Mouse (Mus musculus) intestine, embryonic 14.5 days (tissue): ENCODE data around the gene Naa80. TPM values are rescaled to one million over a fixed set of nuclear protein-coding genes. Genes with fewer than 3 reads are reported as not detected.

Source experiments
- ATAC-seq: fragments of 200-750 bp; cut with Nextera tagmentation; replicated peaks from 2 replicates; pipeline ENCODE4 v1.8.0; 2017; ENCODE audit warnings: low read depth, moderate number of reproducible peaks, moderate TSS enrichment, moderate library complexity; ENCODE audit not compliant: low FRiP score, low TSS enrichment
- DNase-seq: peaks from one replicate; pipeline ENCODE4 v3.0.0-alpha.2; 2018; ENCODE audit warnings: low spot score
- H3K27ac ChIP-seq: fragments of 300-500 bp; sonication (generic); 2 replicates; pipeline ENCODE4 v1.5.1; 2014; ENCODE audit warnings: low read depth, mild to moderate bottlenecking, control low read depth
- H3K27me3 ChIP-seq: fragments of 300-500 bp; sonication (generic); replicated peaks from 2 replicates; pipeline ENCODE4 v1.6.1; 2014; ENCODE audit warnings: low read length, control low read depth; ENCODE audit not compliant: control insufficient read depth, insufficient read depth
- H3K36me3 ChIP-seq: fragments of 300-500 bp; sonication (generic); 2 replicates; pipeline ENCODE4 v1.6.1; 2014; ENCODE audit warnings: low read length, control low read depth; ENCODE audit not compliant: control insufficient read depth, insufficient read depth
- H3K4me1 ChIP-seq: fragments of 300-500 bp; sonication (generic); replicated peaks from 2 replicates; pipeline ENCODE4 v1.6.1; 2014; ENCODE audit warnings: low read length, control low read depth, mixed read lengths; ENCODE audit not compliant: control insufficient read depth, insufficient read depth
- H3K4me2 ChIP-seq: fragments of 300-500 bp; sonication (generic); 2 replicates; pipeline ENCODE4 v1.6.1; 2014; ENCODE audit warnings: low read length
- H3K4me3 ChIP-seq: fragments of 300-500 bp; sonication (generic); 2 replicates; pipeline ENCODE4 v1.5.1; 2014; ENCODE audit warnings: low read depth, low read length, control low read depth, mixed read lengths
- H3K9ac ChIP-seq: fragments of 300-500 bp; sonication (generic); 2 replicates; pipeline ENCODE4 v1.6.1; 2014; ENCODE audit warnings: mild to moderate bottlenecking, low read length
- H3K9me3 ChIP-seq: fragments of 300-500 bp; sonication (generic); 2 replicates; pipeline ENCODE4 v1.6.1; 2016; ENCODE audit warnings: low read length, control low read depth; ENCODE audit not compliant: control insufficient read depth
- WGBS: fragments of 180-500 bp; shearing (Covaris S2); extraction: QIAGEN DNeasy Blood & Tissue Kit; methylation state at CpG from one replicate; pipeline ENCODE4 v1.1.7; 2014; 5-methylcytosine and 5-hydroxymethylcytosine counted together
- polyA plus RNA-seq: library from polyadenylated mRNA; unstranded; fragments of >200 nt; fragmentation: Nextera tagmentation; extraction: Ambion mirVana; gene quantifications from 2 replicates; pipeline ENCODE4 v1.2.1, GENCODE M21; 2014

Naa80 gene
- polyA plus RNA-seq, 1 experiment from 2014 or later: 14.7 TPM

- DNase-seq: peak; percentile 89
- Histone ChIP-seq H3K4me1 (peaks cover 28% of the 10 kb centered on the region), H3K4me2 (peak within 1 kb of the TSS; percentile 38), H3K36me3 (peaks cover 22% of the 10 kb centered on the region), H3K27me3 (no peaks in the 10 kb centered on the region), H3K9ac (no peak within 1 kb of the TSS), H3K9me3 (no peaks in the 10 kb centered on the region), H3K4me3 (peak within 1 kb of the TSS; percentile 11; the same call in 1 of the 2 replicates), H3K27ac (no peak within 1 kb of the TSS)
- WGBS: 2% methylated on average over 20 of the region's 20 CpGs
- ATAC-seq: peak; percentile 43; the same call in 1 of the 2 replicates
Observed at GRCm38 (mm10) chr9:107547026-107547425, 31.7 kb upstream of the Naa80 start, which contains the start of gene Zmynd10. TSS of gene Zmynd10 (plus strand) at chr9:107547298.

- H3K27ac ChIP-seq: no peak overlapping the region
- no peak overlapping the region for H3K4me3 ChIP-seq
- ATAC-seq: no peak
- DNase-seq: no peak
- no peaks in the 10 kb centered on the region for H3K27me3 ChIP-seq
- peaks cover 22% of the 10 kb centered on the region for H3K36me3 ChIP-seq
- H3K4me1 ChIP-seq: peaks cover 33% of the 10 kb centered on the region
- no peak overlapping the region for H3K4me2 ChIP-seq
- H3K9ac ChIP-seq: no peak overlapping the region
- no peaks in the 10 kb centered on the region for H3K9me3 ChIP-seq
- 85% methylated on average over 5 of the region's 5 CpGs for WGBS
Observed at GRCm38 (mm10) chr9:107547957-107548356, 30.7 kb upstream of the Naa80 start.

DNA sequence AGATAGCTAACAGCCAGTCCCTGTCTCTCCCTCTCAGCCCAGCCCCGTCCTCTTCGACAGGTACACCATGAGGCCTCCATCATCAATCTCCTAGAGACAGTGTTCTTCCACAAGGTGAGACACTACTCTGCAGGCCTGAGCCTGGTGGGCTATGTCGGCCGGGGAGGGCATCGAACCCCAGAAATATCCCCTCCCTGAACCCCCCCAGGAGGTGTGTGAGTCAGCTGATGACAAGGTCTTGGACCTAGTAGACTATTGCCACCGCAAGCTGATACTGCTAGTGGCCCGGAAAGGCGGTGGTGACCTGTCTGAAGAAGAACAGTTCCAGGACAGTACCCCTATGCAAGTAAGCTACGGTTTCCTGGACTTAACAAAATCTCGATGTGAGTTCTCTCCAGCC lies 29.9 kb upstream of the Naa80 start:
- no peaks in the 10 kb centered on the region for H3K27me3 ChIP-seq
- no peak overlapping the region for H3K4me3 ChIP-seq
- H3K27ac ChIP-seq: no peak overlapping the region
- H3K9ac ChIP-seq: no peak overlapping the region
- ATAC-seq (no peak), DNase-seq (no peak)
- peaks cover 17% of the 10 kb centered on the region for H3K36me3 ChIP-seq
- H3K9me3 ChIP-seq: no peaks in the 10 kb centered on the region
- peaks cover 40% of the 10 kb centered on the region for H3K4me1 ChIP-seq
- 86% methylated on average over 10 of the region's 10 CpGs for WGBS
- H3K4me2 ChIP-seq: no peak overlapping the region

DNA sequence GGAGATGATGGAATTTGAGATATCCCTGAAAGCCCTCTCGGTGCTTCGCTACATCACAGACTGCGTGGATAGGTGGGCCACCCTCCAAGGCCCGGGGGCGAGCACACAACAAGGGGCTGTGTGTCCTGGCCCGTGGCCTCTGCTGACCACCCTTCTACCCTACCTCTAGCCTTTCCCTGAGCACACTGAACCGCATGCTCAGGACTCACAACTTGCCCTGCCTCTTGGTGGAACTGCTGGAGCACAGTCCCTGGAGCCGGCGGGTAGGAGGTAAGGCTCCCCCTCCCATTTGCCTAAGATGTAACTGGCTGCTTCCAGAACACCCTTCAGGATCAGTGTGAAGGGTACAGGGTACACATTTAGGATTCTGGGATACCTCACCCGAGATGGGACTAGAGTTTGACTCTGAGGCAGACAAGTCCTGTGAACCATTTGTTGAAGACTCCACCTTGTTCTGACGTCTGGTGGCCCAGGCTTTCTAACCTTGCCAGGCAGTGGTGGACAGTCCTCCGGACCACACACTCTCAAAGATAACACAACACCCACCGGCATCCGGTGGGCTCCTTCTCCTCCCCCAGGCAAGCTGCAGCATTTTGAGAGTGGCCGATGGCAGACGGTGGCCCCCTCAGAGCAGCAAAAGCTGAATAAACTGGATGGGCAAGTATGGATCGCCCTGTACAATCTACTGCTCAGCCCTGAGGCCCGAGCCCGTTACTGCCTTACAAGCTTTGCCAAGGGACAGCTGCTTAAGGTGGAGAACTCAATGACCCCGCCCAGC lies 29.2 kb upstream of the Naa80 start:
- 83% methylated on average over 20 of the region's 20 CpGs for WGBS
- ATAC-seq (no peak), DNase-seq (no peak)
- Histone ChIP-seq H3K4me1 (peaks cover 40% of the 10 kb centered on the region), H3K4me2 (no peak overlapping the region), H3K27me3 (no peaks in the 10 kb centered on the region), H3K36me3 (peaks cover 10% of the 10 kb centered on the region), H3K27ac (no peak overlapping the region), H3K9ac (no peak overlapping the region), H3K4me3 (no peak overlapping the region), H3K9me3 (no peaks in the 10 kb centered on the region)

DNA sequence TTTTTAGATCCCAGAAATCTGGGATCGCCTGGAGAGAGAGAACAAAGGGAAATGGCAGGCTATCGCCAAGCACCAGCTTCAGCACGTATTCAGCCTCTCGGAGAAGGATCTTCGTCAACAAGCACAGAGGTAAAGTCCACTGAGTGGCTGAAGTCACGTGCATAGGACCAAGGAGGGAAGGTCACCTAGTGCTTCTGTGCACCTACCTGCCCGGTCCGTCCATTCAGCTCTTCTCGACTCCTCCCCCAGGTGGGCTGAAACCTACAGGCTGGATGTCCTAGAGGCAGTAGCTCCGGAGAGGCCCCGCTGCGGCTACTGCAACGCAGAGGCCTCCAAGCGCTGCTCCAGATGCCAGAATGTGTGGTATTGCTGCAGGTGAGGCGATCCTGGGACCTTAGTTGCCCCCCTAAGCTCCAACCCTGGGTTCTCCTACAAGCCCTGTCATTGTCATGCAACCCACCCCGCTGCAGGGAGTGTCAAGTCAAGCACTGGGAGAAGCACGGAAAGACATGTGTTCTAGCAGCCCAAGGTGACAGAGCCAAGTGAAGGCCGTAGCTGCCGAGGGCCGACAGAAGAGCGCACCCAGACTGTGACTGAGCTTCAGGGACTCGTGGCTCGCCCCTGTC lies 28.1 kb upstream of the Naa80 start:
- peaks cover 42% of the 10 kb centered on the region for H3K4me1 ChIP-seq
- ATAC-seq: no peak

GRCm38 (mm10) chr9:107551117-107551889 lies 27.4 kb upstream of the Naa80 start, which contains the start of gene Rassf1:
TSS of gene Rassf1 (plus strand) at chr9:107551555.
- Histone ChIP-seq H3K9me3 (no peaks in the 10 kb centered on the region), H3K27ac (peak within 1 kb of the TSS; percentile 54), H3K36me3 (no peaks in the 10 kb centered on the region), H3K4me2 (peak within 1 kb of the TSS; percentile 98), H3K4me3 (peak within 1 kb of the TSS; percentile 46), H3K9ac (peak within 1 kb of the TSS; percentile 65), H3K27me3 (no peaks in the 10 kb centered on the region), H3K4me1 (peaks cover 49% of the 10 kb centered on the region)
- DNase-seq (peak; percentile 78), ATAC-seq (peak; percentile 24)
- WGBS: under 1% methylated on average over 63 of the region's 63 CpGs

More for the DNA sequence above, 28.1 kb upstream of the Naa80 start:
- no peaks in the 10 kb centered on the region for H3K27me3 ChIP-seq
- no peaks in the 10 kb centered on the region for H3K9me3 ChIP-seq
- no peaks in the 10 kb centered on the region for H3K36me3 ChIP-seq
- 37% methylated on average over 23 of the region's 23 CpGs for WGBS
- peak overlapping the region; percentile 54; the same call in 1 of the 2 replicates for H3K27ac ChIP-seq
- H3K4me3 ChIP-seq: peak overlapping the region; percentile 46; the same call in 1 of the 2 replicates
- H3K4me2 ChIP-seq: peak overlapping the region; percentile 98
- H3K9ac ChIP-seq: peak overlapping the region; percentile 65
- DNase-seq: no peak

- no peaks in the 10 kb centered on the region for H3K27me3 ChIP-seq
- peak overlapping the region; percentile 54; the same call in 1 of the 2 replicates for H3K27ac ChIP-seq
- peak overlapping the region; percentile 65 for H3K9ac ChIP-seq
- WGBS: 13% methylated on average over 8 of the region's 8 CpGs
- no peak for DNase-seq
- H3K4me1 ChIP-seq: peaks cover 48% of the 10 kb centered on the region
- H3K9me3 ChIP-seq: no peaks in the 10 kb centered on the region
- peaks cover 4% of the 10 kb centered on the region for H3K36me3 ChIP-seq
- H3K4me2 ChIP-seq: peak overlapping the region; percentile 98
- H3K4me3 ChIP-seq: peak overlapping the region; percentile 46
- ATAC-seq: no peak
Observed at GRCm38 (mm10) chr9:107551890-107552355, 26.8 kb upstream of the Naa80 start.

DNA sequence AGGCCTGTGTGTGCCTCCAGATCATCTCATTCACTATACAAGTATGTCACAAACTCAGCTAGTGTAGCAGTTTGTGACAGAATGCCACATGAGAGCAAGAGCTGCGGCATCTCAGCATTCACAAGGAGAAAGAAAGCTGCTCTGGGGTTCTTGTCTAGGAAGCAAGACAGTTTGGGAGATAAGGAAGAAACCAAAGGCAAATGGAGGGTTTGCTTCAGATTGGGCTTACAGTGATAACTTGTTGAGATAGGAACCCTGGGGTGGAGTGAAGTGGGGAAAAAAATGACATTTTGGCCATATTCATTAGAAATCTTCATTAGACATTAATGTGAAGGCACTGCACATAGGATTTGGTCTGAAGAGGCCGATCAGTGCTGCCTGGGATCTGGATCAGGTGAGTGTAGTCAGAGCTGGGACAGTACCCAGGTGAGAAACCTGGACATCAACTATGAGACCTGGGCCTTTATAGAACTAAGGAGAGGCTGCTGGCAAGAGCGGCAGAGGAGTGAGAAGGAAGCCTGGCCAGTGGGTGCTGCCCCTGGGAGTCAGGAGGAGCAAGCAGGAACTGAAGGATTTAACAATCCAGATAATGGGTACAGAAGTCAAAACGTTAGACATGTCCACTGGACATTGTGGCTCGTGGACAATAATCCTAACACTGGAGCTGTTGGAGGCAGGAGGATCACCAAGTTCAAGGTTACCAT lies 25.8 kb upstream of the Naa80 start:
- DNase-seq: no peak
- Histone ChIP-seq H3K36me3 (peaks cover 13% of the 10 kb centered on the region), H3K4me1 (peaks cover 42% of the 10 kb centered on the region), H3K27ac (no peak overlapping the region), H3K9ac (peak overlapping the region; percentile 59; the same call in 1 of the 2 replicates), H3K27me3 (no peaks in the 10 kb centered on the region), H3K4me2 (peak overlapping the region; percentile 98), H3K4me3 (peak overlapping the region; percentile 57), H3K9me3 (no peaks in the 10 kb centered on the region)
- no peak for ATAC-seq
- WGBS: 78% methylated on average over 5 of the region's 5 CpGs
